Mouse (Mus musculus) testis, adult 2 months (tissue): ENCODE measurements around the gene Sf1. TPM values are rescaled to one million over a fixed set of nuclear protein-coding genes. Genes with fewer than 3 reads are reported as not detected.

Experiments
- H3K27ac ChIP-seq: fragments of 200-500 bp; 2 replicates; pipeline ENCODE4 v1.5.1; 2012; ENCODE audit warnings: low read depth, low read length; ENCODE audit not compliant: control insufficient read depth, insufficient read depth
- H3K27me3 ChIP-seq: fragments of 200-500 bp; 2 replicates; pipeline ENCODE4 v1.6.1; 2012; ENCODE audit warnings: mild to moderate bottlenecking, low read length, moderate library complexity; ENCODE audit not compliant: control insufficient read depth, insufficient read depth
- H3K36me3 ChIP-seq: fragments of 200-500 bp; 2 replicates; pipeline ENCODE4 v1.6.1; 2012; ENCODE audit warnings: mild to moderate bottlenecking, low read length; ENCODE audit not compliant: control insufficient read depth, insufficient read depth
- H3K4me1 ChIP-seq: fragments of 200-500 bp; 2 replicates; pipeline ENCODE4 v1.6.1; 2012; ENCODE audit warnings: low read length; ENCODE audit not compliant: control insufficient read depth, insufficient read depth
- H3K4me3 ChIP-seq: fragments of 200-500 bp; 2 replicates; pipeline ENCODE4 v1.5.1; 2012; ENCODE audit warnings: low read depth, mild to moderate bottlenecking, low read length, moderate library complexity, mixed read lengths; ENCODE audit not compliant: control insufficient read depth
- CTCF ChIP-seq: fragments of 200-500 bp; IDR thresholded peaks from 2 replicates; pipeline ENCODE4 v1.5.1; 2012; ENCODE audit warnings: low read depth, mild to moderate bottlenecking, inconsistent platforms, low read length, moderate library complexity; ENCODE audit not compliant: control insufficient read depth, insufficient read depth, insufficient replicate concordance
- POLR2A ChIP-seq: fragments of 200-500 bp; IDR thresholded peaks from 2 replicates; pipeline ENCODE4 v1.6.1; 2012; ENCODE audit warnings: low read depth, mild to moderate bottlenecking, inconsistent platforms, low read length, moderate library complexity; ENCODE audit not compliant: control insufficient read depth
- polyA plus RNA-seq: library from polyadenylated mRNA; depleted of rRNA; stranded (reverse); fragments of >200 nt; gene quantifications from 2 replicates; pipeline ENCODE4 v1.2.3, GENCODE M21; 2012; rRNA removed

Sf1 gene
- polyA plus RNA-seq, 1 experiment, result 167 TPM

GRCm38 (mm10) chr19:6423241-6423640 is 59.8 kb downstream of the Sf1 start:
- Histone ChIP-seq H3K27ac (no peak overlapping the region), H3K36me3 (no peaks in the 10 kb centered on the region), H3K4me1 (peaks cover 7% of the 10 kb centered on the region), H3K27me3 (no peaks in the 10 kb centered on the region), H3K4me3 (no peak overlapping the region)
- TF ChIP-seq CTCF (no peak), POLR2A (no peak)

- Histone ChIP-seq H3K4me3 (no peak overlapping the region), H3K36me3 (no peaks in the 10 kb centered on the region), H3K27me3 (no peaks in the 10 kb centered on the region), H3K27ac (no peak overlapping the region), H3K4me1 (peaks cover 15% of the 10 kb centered on the region)
- TF ChIP-seq POLR2A (no peak), CTCF (no peak)
Measured at GRCm38 (mm10) chr19:6424137-6424881, 60.8 kb downstream of the Sf1 start.

GRCm38 (mm10) chr19:6425595-6425994 is 62.1 kb downstream of the Sf1 start:
- TF ChIP-seq CTCF, result no peak
- no peak for TF ChIP-seq POLR2A
- H3K27ac ChIP-seq, result no peak overlapping the region

DNA sequence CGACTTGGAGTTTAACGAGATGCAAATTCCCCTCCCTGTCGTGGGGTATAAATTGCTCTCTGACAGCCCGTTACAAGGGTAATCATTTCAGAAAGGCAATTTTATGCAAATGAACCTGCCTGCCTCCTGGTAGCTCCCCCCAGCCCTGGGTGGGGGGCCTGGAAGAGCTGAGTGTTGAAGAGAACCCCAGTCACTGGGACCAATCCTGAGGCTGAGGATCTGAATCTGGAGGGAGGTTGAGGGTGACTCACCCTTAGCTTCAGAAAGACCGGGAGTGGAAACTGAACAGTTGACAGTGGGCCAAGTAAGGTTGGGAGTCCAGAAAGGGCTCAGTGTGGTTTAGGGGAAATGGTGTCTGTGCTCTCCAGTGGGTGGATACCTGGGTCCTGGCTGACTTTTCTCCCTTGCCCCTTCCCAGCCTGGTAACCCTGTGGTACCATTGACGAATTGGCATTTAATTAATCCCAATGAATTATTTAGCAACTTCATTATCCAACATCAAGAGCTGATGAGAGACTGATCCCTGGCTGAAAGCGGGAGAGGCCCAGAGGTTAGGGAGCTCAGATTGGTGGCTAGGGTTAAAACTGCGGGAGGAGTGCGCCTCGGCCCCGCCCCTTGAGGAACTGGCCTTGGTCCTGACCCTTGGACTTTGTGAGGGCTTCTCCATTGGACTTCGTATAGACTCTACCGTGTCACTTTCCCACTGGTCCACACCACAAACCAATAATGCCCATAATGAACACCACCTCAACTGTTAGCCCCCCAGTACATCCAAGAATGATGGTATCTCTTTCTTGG is 63.4 kb downstream of the Sf1 start:
- Histone ChIP-seq H3K4me1 (peaks cover 15% of the 10 kb centered on the region), H3K36me3 (no peaks in the 10 kb centered on the region), H3K4me3 (no peak overlapping the region), H3K27ac (no peak overlapping the region), H3K27me3 (no peaks in the 10 kb centered on the region)
- no peak for TF ChIP-seq POLR2A
- no peak for TF ChIP-seq CTCF

More at GRCm38 (mm10) chr19:6425595-6425994, 62.1 kb downstream of the Sf1 start:
- H3K27me3 ChIP-seq, result no peaks in the 10 kb centered on the region
- peaks cover 15% of the 10 kb centered on the region for H3K4me1 ChIP-seq
- H3K36me3 ChIP-seq, result no peaks in the 10 kb centered on the region
- H3K4me3 ChIP-seq, result no peak overlapping the region

Other genes starting within 250 kb of the Sf1 start
- gene Sac3d1, start 245.0 kb upstream of the Sf1 start, polyA plus RNA-seq, result 22.3 and 26.8 TPM in 2 replicates
- 13.7 and 15.7 TPM in 2 replicates for gene Snx15, start 235.4 kb upstream of the Sf1 start, polyA plus RNA-seq
- gene Batf2, start 222.7 kb upstream of the Sf1 start, polyA plus RNA-seq, result 0.83 and 1.1 TPM in 2 replicates
- gene Arl2, start 222.1 kb upstream of the Sf1 start, polyA plus RNA-seq, result 61.5 and 65.5 TPM in 2 replicates
- gene Majin, start 179.3 kb upstream of the Sf1 start, polyA plus RNA-seq, result 19.0 and 20.7 TPM in 2 replicates
- 3.8 and 4.3 TPM in 2 replicates for gene Gpha2, start 137.3 kb upstream of the Sf1 start, polyA plus RNA-seq
- gene Ppp2r5b, start 127.8 kb upstream of the Sf1 start, polyA plus RNA-seq, result 4.6 TPM in 2 replicates
- gene Atg2a, start 122.0 kb upstream of the Sf1 start, polyA plus RNA-seq, result 40.2 and 40.5 TPM in 2 replicates
- gene Ehd1, start 87.0 kb upstream of the Sf1 start, polyA plus RNA-seq, result 521 and 642 TPM in 2 replicates
- gene Cdc42bpg, start 57.2 kb upstream of the Sf1 start, polyA plus RNA-seq, result 5.3 and 5.4 TPM in 2 replicates
- 24.6 and 24.8 TPM in 2 replicates for gene Men1, start 28.7 kb upstream of the Sf1 start, polyA plus RNA-seq
- gene Map4k2, start 22.6 kb upstream of the Sf1 start, polyA plus RNA-seq, result 21.4 and 24.8 TPM in 2 replicates
- gene Pygm, start 20.7 kb downstream of the Sf1 start, polyA plus RNA-seq, result 6.9 and 7.6 TPM in 2 replicates
- gene Rasgrp2, start 35.6 kb downstream of the Sf1 start, polyA plus RNA-seq, result 8.2 and 8.4 TPM in 2 replicates
- 2.5 and 3.2 TPM in 2 replicates for gene Nrxn2, start 55.0 kb downstream of the Sf1 start, polyA plus RNA-seq
- gene Slc22a12, start 179.3 kb downstream of the Sf1 start, polyA plus RNA-seq, result 6.9 and 7.3 TPM in 2 replicates